Mouse (Mus musculus) hematopoietic stem cell, adult 5-6 weeks (primary cell): ENCODE results near the gene Fam118a. TPM values are rescaled to one million over a fixed set of nuclear protein-coding genes. Genes with fewer than 3 reads are reported as not detected.
A peak's percentile ranks its signal among the peaks of the same experiment; 100 is the strongest.

Experiments used
- ATAC-seq, 2 experiments: fragments of 125-278 bp in 1 of 2; replicated peaks in 1 of 2; 2 replicates each; pipeline ENCODE4 v1.8.0; 2016 to 2017; ENCODE audit warnings: inconsistent platforms in 2 of 2, mild to moderate bottlenecking in 2 of 2, moderate number of reproducible peaks in 2 of 2, low read depth in 1 of 2, moderate TSS enrichment in 1 of 2; ENCODE audit not compliant: low FRiP score in 2 of 2, poor library complexity in 2 of 2, severe bottlenecking in 2 of 2, insufficient read depth in 1 of 2, low TSS enrichment in 1 of 2
- total RNA-seq: library from RNA; stranded (forward); fragments of 172-1452, 232-1000 nt; gene quantifications from 2 replicates; pipeline ENCODE4 v1.2.3, GENCODE M21; 2017

The Fam118a gene
- total RNA-seq, 1 experiment from 2014 or later = 10.4 TPM

GRCm38 (mm10) chr15:85043116-85043515 lies 14.4 kb downstream of the Fam118a start:
- no peak for ATAC-seq

- no peak for ATAC-seq
These were observed 15.0 kb downstream of the Fam118a start for GRCm38 (mm10) chr15:85043761-85044160.

GRCm38 (mm10) chr15:85046230-85046950 lies 17.6 kb downstream of the Fam118a start:
- no peak for ATAC-seq

- no peak for ATAC-seq
These were observed 19.1 kb downstream of the Fam118a start for GRCm38 (mm10) chr15:85047865-85048264.

- no peak for ATAC-seq
These were observed 21.0 kb downstream of the Fam118a start for GRCm38 (mm10) chr15:85049758-85050157.

- ATAC-seq = no peak
These were observed 25.4 kb downstream of the Fam118a start for GRCm38 (mm10) chr15:85054098-85054497.

GRCm38 (mm10) chr15:85055186-85055585 lies 26.4 kb downstream of the Fam118a start:
- ATAC-seq = no peak

GRCm38 (mm10) chr15:85063421-85063820 lies 34.7 kb downstream of the Fam118a start:
- no peak for ATAC-seq

- ATAC-seq = 0 out of 4 replicates have a peak, but pooled peaks of 1 of the 2 experiments have one; percentile 46
These were observed 41.8 kb downstream of the Fam118a start for GRCm38 (mm10) chr15:85070561-85070960.

- ATAC-seq = no peak
These were observed 43.9 kb downstream of the Fam118a start for GRCm38 (mm10) chr15:85072651-85073050.

GRCm38 (mm10) chr15:85085641-85086040 lies 56.9 kb downstream of the Fam118a start:
- no peak for ATAC-seq

Other genes starting within 250 kb of the Fam118a start
- gene Phf21b, start 172.9 kb upstream of the Fam118a start, total RNA-seq = 0.63 and 2.3 TPM in 2 replicates
- 0.44 and 0.79 TPM in 2 replicates for gene Gm29666, start 108.9 kb upstream of the Fam118a start, total RNA-seq
- gene Nup50, start 105.5 kb upstream of the Fam118a start, total RNA-seq = 60.3 and 81.3 TPM in 2 replicates
- 11.9 and 12.4 TPM in 2 replicates for gene 5031439G07Rik, start 40.4 kb upstream of the Fam118a start, total RNA-seq
- gene Upk3a, start 11.8 kb upstream of the Fam118a start, total RNA-seq = not detected in 2 replicates
- 0.30 and 0.63 TPM in 2 replicates for gene Smc1b, start 103.0 kb downstream of the Fam118a start, total RNA-seq
- not detected in 2 replicates for gene Ribc2, start 103.1 kb downstream of the Fam118a start, total RNA-seq
- 0.88 and 1.2 TPM in 2 replicates for gene Fbln1, start 177.0 kb downstream of the Fam118a start, total RNA-seq